ENCODE assay signal across 8 mouse cellular contexts in the genomic region with DNA sequence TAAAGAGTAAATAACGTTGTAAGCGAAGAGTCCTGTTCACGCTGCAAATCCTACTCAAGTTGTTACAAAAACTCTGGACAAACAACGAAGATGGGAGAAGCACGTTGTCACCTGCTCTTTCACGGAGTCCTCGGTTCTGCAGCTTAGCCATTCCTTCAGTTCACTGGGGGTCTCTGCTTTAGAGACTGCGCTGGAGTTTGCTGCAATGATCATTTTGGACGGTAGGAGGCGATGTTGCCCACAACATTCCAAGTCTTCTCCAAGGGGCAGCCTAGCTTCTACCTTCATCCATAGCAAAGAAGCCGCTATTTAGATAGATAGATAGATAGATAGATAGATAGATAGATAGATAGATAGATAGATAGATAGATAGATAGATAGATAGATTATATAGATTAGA. TPM values are rescaled to one million over a fixed set of nuclear protein-coding genes. Genes with fewer than 3 reads are reported as not detected.
A peak's percentile ranks its signal among the peaks of the same experiment; 100 is the strongest.
DNase-seq lines count a peak whose midpoint lies in the region; ATAC-seq and TF ChIP-seq lines count a peak whose summit lies in the region.

No protein-coding gene starts in this region.

- H3K4me1 ChIP-seq in forebrain, embryonic 14.5 days (ENCODE audit: control insufficient read depth, insufficient read depth, low read length): no peaks in the 10 kb centered on the region
- H3K4me1 ChIP-seq in hindbrain, postnatal 0 days (ENCODE audit: insufficient read depth, low read length): no peaks in the 10 kb centered on the region
- H3K4me1 ChIP-seq in midbrain, postnatal 0 days (ENCODE audit: insufficient read depth, low read length): no peaks in the 10 kb centered on the region

- no peaks in the 10 kb centered on the region for H3K9me3 ChIP-seq in forebrain, embryonic 14.5 days (replicated peaks; ENCODE audit: control insufficient read depth, low read length)
- H3K9me3 ChIP-seq in hindbrain, postnatal 0 days (ENCODE audit: low read length): no peaks in the 10 kb centered on the region
- no peaks in the 10 kb centered on the region for H3K9me3 ChIP-seq in midbrain, postnatal 0 days (ENCODE audit: low read length)

- peak; percentile 86 for TF ChIP-seq CTCF in hindbrain, postnatal 0 days (IDR thresholded peaks at IDR 0.05; ENCODE audit: low read depth)
- TF ChIP-seq CTCF in midbrain, postnatal 0 days (IDR thresholded peaks at IDR 0.05): peak; percentile 88

- peak; percentile 66 for DNase-seq in right cerebral cortex, adult 18-20 months
- DNase-seq in right cerebral cortex, postnatal 25 days: no peak
- peak; percentile 22 for DNase-seq in brain, embryonic 18.5 days (ENCODE audit: low read depth, low spot score)
- peak; percentile 84 for DNase-seq in forebrain, embryonic 14.5 days (ENCODE audit: low spot score)
- peak; percentile 88 for DNase-seq in hindbrain, postnatal 0 days (ENCODE audit: low spot score)
- DNase-seq in left cerebral cortex, postnatal 36 days (ENCODE audit: low spot score in 2 of 2): peak; percentile 61 to 71
- peak; percentile 78 for DNase-seq in midbrain, postnatal 0 days (ENCODE audit: low spot score)
- DNase-seq in thymus, postnatal 0 days (ENCODE audit: low spot score): peak; percentile 66

- intact Hi-C loops in left cerebral cortex, postnatal 36 days (cut with DNase I): no loop called here

- no peaks in the 10 kb centered on the region for H3K36me3 ChIP-seq in forebrain, embryonic 14.5 days (ENCODE audit: control insufficient read depth, insufficient read depth, low read length)
- H3K36me3 ChIP-seq in hindbrain, postnatal 0 days (ENCODE audit: insufficient read depth, low read length): no peaks in the 10 kb centered on the region
- H3K36me3 ChIP-seq in midbrain, postnatal 0 days (ENCODE audit: insufficient read depth, low read length): no peaks in the 10 kb centered on the region

- H3K27ac ChIP-seq in forebrain, embryonic 14.5 days (ENCODE audit: low read depth, low read length): no peak overlapping the region
- H3K27ac ChIP-seq in hindbrain, postnatal 0 days: no peak overlapping the region
- H3K27ac ChIP-seq in midbrain, postnatal 0 days (ENCODE audit: low read depth, low read length): no peak overlapping the region

- H3K27me3 ChIP-seq in forebrain, embryonic 14.5 days (replicated peaks; ENCODE audit: control insufficient read depth, insufficient read depth, low read length): no peaks in the 10 kb centered on the region
- no peaks in the 10 kb centered on the region for H3K27me3 ChIP-seq in hindbrain, postnatal 0 days (ENCODE audit: insufficient read depth, low read length)
- no peaks in the 10 kb centered on the region for H3K27me3 ChIP-seq in midbrain, postnatal 0 days (ENCODE audit: insufficient read depth, low read length)

- no peak overlapping the region for H3K4me3 ChIP-seq in forebrain, embryonic 14.5 days (ENCODE audit: low read depth, low read length)
- no peak overlapping the region for H3K4me3 ChIP-seq in hindbrain, postnatal 0 days (ENCODE audit: low read length)
- no peak overlapping the region for H3K4me3 ChIP-seq in midbrain, postnatal 0 days (ENCODE audit: low read depth, low read length)

- no peak overlapping the region for H3K9ac ChIP-seq in forebrain, embryonic 14.5 days (ENCODE audit: low read length)
- no peak overlapping the region for H3K9ac ChIP-seq in hindbrain, postnatal 0 days (replicated peaks; ENCODE audit: low read length)
- no peak overlapping the region for H3K9ac ChIP-seq in midbrain, postnatal 0 days (replicated peaks; ENCODE audit: low read length, poor library complexity, severe bottlenecking)

- WGBS in forebrain, embryonic 14.5 days: 6% methylated on average over 11 of the region's 11 CpGs
- 11% methylated on average over 11 of the region's 11 CpGs for WGBS in hindbrain, postnatal 0 days
- 12% methylated on average over 11 of the region's 11 CpGs for WGBS in midbrain, postnatal 0 days

- H3K4me2 ChIP-seq in forebrain, embryonic 14.5 days (ENCODE audit: low read length): no peak overlapping the region
- peak overlapping the region; percentile 35; the same call in 1 of the 2 replicates for H3K4me2 ChIP-seq in hindbrain, postnatal 0 days (ENCODE audit: low read depth, low read length)
- no peak overlapping the region for H3K4me2 ChIP-seq in midbrain, postnatal 0 days (ENCODE audit: low read depth, low read length, poor library complexity, severe bottlenecking)

- ATAC-seq in forebrain, embryonic 14.5 days: peak; percentile 76
- ATAC-seq in hindbrain, postnatal 0 days: peak; percentile 72
- 0 out of 2 replicates have a peak, but pooled peaks have one; percentile 60 for ATAC-seq in midbrain, postnatal 0 days (ENCODE audit: low FRiP score)

RNA-seq across cellular contexts. Expression of gene Prss54, which starts 23.7 kb away (rescaled TPM):
- polyA plus RNA-seq in forebrain, embryonic 14.5 days (2014; fragmentation: Nextera tagmentation; extraction: Ambion mirVana): not detected in 2 replicates
- total RNA-seq in hindbrain, postnatal 0 days (2014; rRNA removed): not detected in 2 replicates
- not detected in 2 replicates for polyA plus RNA-seq in hindbrain, postnatal 0 days (2015; fragmentation: Nextera tagmentation; extraction: Ambion mirVana)
- under 1 TPM in 1 of 2 experiments, not detected in 1; 0.27 TPM for total RNA-seq in left cerebral cortex, postnatal 36 days (2021)
- not detected in 2 replicates for total RNA-seq in midbrain, postnatal 0 days (2014; rRNA removed)
- polyA plus RNA-seq in midbrain, postnatal 0 days (2015; fragmentation: Nextera tagmentation; extraction: Ambion mirVana): 0.15 TPM in 1 of 2 replicates, not detected in the other
- polyA plus RNA-seq in thymus, postnatal 0 days (2015; fragmentation: Nextera tagmentation; extraction: Ambion mirVana): not detected in 2 replicates

RNA-seq across cellular contexts. Expression of gene Gins3, which starts 33.4 kb away (rescaled TPM):
- 11.5 and 13.3 TPM in 2 replicates for polyA plus RNA-seq in forebrain, embryonic 14.5 days (2014; fragmentation: Nextera tagmentation; extraction: Ambion mirVana)
- 2.9 and 4.4 TPM in 2 replicates for total RNA-seq in hindbrain, postnatal 0 days (2014; rRNA removed)
- polyA plus RNA-seq in hindbrain, postnatal 0 days (2015; fragmentation: Nextera tagmentation; extraction: Ambion mirVana): 5.1 and 5.9 TPM in 2 replicates
- 1 to 10 TPM; 2.5 to 2.7 TPM for total RNA-seq in left cerebral cortex, postnatal 36 days (2021)
- total RNA-seq in midbrain, postnatal 0 days (2014; rRNA removed): 2.7 and 4.1 TPM in 2 replicates
- 4.0 and 4.7 TPM in 2 replicates for polyA plus RNA-seq in midbrain, postnatal 0 days (2015; fragmentation: Nextera tagmentation; extraction: Ambion mirVana)
- 19.5 and 21.7 TPM in 2 replicates for polyA plus RNA-seq in thymus, postnatal 0 days (2015; fragmentation: Nextera tagmentation; extraction: Ambion mirVana)
